Mouse (Mus musculus) liver, postnatal 0 days (tissue): ENCODE measurements around the gene Med13.

Experiments
- CTCF ChIP-seq: sonication (generic); IDR thresholded peaks from 2 replicates; pipeline ENCODE4 v1.5.1; 2016; ENCODE audit warnings: antibody characterized with exemption, low read depth
- EP300 ChIP-seq: IDR thresholded peaks from 2 replicates; pipeline ENCODE4 v1.6.1; 2016; ENCODE audit warnings: antibody characterized with exemption, low read depth, mild to moderate bottlenecking

DNA sequence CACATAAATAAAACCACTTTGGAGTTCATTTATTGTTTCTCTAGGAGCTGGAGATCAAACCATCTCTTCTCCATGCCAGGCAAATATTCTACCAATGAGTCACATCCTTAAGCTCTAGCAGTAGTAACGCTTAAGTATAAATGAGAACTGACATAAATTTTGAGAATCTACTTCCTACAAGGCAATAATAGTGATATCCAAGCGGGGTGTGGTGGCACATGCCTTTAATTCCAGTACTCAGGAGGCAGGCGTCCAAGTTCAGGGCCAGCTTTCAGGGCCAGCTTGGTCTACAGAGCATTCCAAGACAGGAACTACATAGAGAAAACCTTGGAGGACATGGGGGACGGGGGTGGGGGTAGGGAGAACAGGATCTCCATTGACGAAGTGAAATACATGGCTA is 33.2 kb downstream of the Med13 start:
- TF ChIP-seq CTCF: no peak
- TF ChIP-seq EP300: no peak
